Mouse (Mus musculus): ENCODE data around the gene Alpk1. TPM values are rescaled to one million over a fixed set of nuclear protein-coding genes. Genes with fewer than 3 reads are reported as not detected.
A peak's percentile ranks its signal among the peaks of the same experiment; 100 is the strongest.

Gene Alpk1
- polyA plus RNA-seq, 1 experiment from 2014 or later: 0.80 TPM

GRCm38 (mm10) chr3:127651742-127652653 lies 128.3 kb downstream of the Alpk1 start:
- no peaks in the 10 kb centered on the region for H3K36me3 ChIP-seq
- H3K4me1 ChIP-seq: no peaks in the 10 kb centered on the region
- ATAC-seq (ENCODE audit: low FRiP score, low read depth): no peak
- 47% methylated on average over 7 of the region's 7 CpGs for WGBS
- H3K27ac ChIP-seq: no peak overlapping the region
- H3K9me3 ChIP-seq: no peaks in the 10 kb centered on the region
- no peak overlapping the region for H3K4me3 ChIP-seq
- H3K4me2 ChIP-seq (replicated peaks): no peak overlapping the region
- peaks cover 20% of the 10 kb centered on the region for H3K27me3 ChIP-seq
- H3K9ac ChIP-seq: no peak overlapping the region

GRCm38 (mm10) chr3:127646156-127646825 lies 134.0 kb downstream of the Alpk1 start:
- no peak overlapping the region for H3K9ac ChIP-seq
- no peak overlapping the region for H3K27ac ChIP-seq
- no peaks in the 10 kb centered on the region for H3K9me3 ChIP-seq
- no peak for ATAC-seq (ENCODE audit: low FRiP score, low read depth)
- no peak overlapping the region; the same call in 1 of the 2 replicates for H3K4me2 ChIP-seq (replicated peaks)
- 32% methylated on average over 18 of the region's 18 CpGs for WGBS
- H3K36me3 ChIP-seq: no peaks in the 10 kb centered on the region
- no peaks in the 10 kb centered on the region; the same call in 1 of the 2 replicates for H3K4me1 ChIP-seq
- H3K27me3 ChIP-seq: peaks cover 73% of the 10 kb centered on the region
- H3K4me3 ChIP-seq: no peak overlapping the region

- no peak for ATAC-seq (ENCODE audit: low FRiP score, low read depth)
- H3K4me2 ChIP-seq (replicated peaks): no peak overlapping the region
- no peak overlapping the region for H3K4me3 ChIP-seq
- 3% methylated on average over 5 of the region's 5 CpGs for WGBS
- peaks cover 100% of the 10 kb centered on the region for H3K27me3 ChIP-seq
- H3K4me1 ChIP-seq: peaks cover 14% of the 10 kb centered on the region
- H3K27ac ChIP-seq: no peak overlapping the region
- H3K9ac ChIP-seq: no peak overlapping the region
- H3K9me3 ChIP-seq: no peaks in the 10 kb centered on the region
- no peaks in the 10 kb centered on the region for H3K36me3 ChIP-seq
Measured at GRCm38 (mm10) chr3:127642211-127642610, 138.1 kb downstream of the Alpk1 start.

GRCm38 (mm10) chr3:127640762-127641700 lies 139.3 kb downstream of the Alpk1 start:
- no peaks in the 10 kb centered on the region for H3K36me3 ChIP-seq
- 4% methylated on average over 37 of the region's 37 CpGs for WGBS

GRCm38 (mm10) chr3:127639875-127640761 lies 140.2 kb downstream of the Alpk1 start:
- Histone ChIP-seq H3K4me3 (0 out of 2 replicates have a peak overlapping the region, but pooled peaks have one; percentile 7), H3K27me3 (peaks cover 97% of the 10 kb centered on the region), H3K36me3 (no peaks in the 10 kb centered on the region), H3K4me1 (peaks cover 14% of the 10 kb centered on the region; the same call in 1 of the 2 replicates), H3K9ac (no peak overlapping the region), H3K9me3 (no peaks in the 10 kb centered on the region), H3K27ac (no peak overlapping the region), H3K4me2 (replicated peaks) (no peak overlapping the region)
- WGBS: 1% methylated on average over 36 of the region's 36 CpGs
- ATAC-seq (ENCODE audit: low FRiP score, low read depth): peak; percentile 68

More at GRCm38 (mm10) chr3:127640762-127641700, 139.3 kb downstream of the Alpk1 start:
- H3K4me1 ChIP-seq: peaks cover 14% of the 10 kb centered on the region; the same call in 1 of the 2 replicates
- H3K27ac ChIP-seq: no peak overlapping the region
- H3K4me3 ChIP-seq: 0 out of 2 replicates have a peak overlapping the region, but pooled peaks have one; percentile 7
- H3K9me3 ChIP-seq: no peaks in the 10 kb centered on the region
- no peak overlapping the region for H3K9ac ChIP-seq
- H3K27me3 ChIP-seq: peaks cover 99% of the 10 kb centered on the region
- no peak for ATAC-seq (ENCODE audit: low FRiP score, low read depth)
- H3K4me2 ChIP-seq (replicated peaks): peak overlapping the region; percentile 38; the same call in 1 of the 2 replicates

GRCm38 (mm10) chr3:127634984-127635349 lies 145.4 kb downstream of the Alpk1 start:
- H3K27ac ChIP-seq: no peak overlapping the region
- 7% methylated on average over 3 of the region's 3 CpGs for whole genome bisulfite sequencing
- no peak overlapping the region for H3K4me3 ChIP-seq
- no peak overlapping the region for H3K9ac ChIP-seq
- H3K36me3 ChIP-seq: no peaks in the 10 kb centered on the region
- ATAC-seq (ENCODE audit: low FRiP score, low read depth): no peak
- peaks cover 97% of the 10 kb centered on the region for H3K27me3 ChIP-seq
- H3K9me3 ChIP-seq: no peaks in the 10 kb centered on the region
- peaks cover 29% of the 10 kb centered on the region for H3K4me1 ChIP-seq
- H3K4me2 ChIP-seq (replicated peaks): no peak overlapping the region

GRCm38 (mm10) chr3:127634101-127634983 lies 146.0 kb downstream of the Alpk1 start:
- no peaks in the 10 kb centered on the region for H3K9me3 ChIP-seq
- ATAC-seq (ENCODE audit: low FRiP score, low read depth): peak; percentile 76
- H3K27me3 ChIP-seq: peaks cover 97% of the 10 kb centered on the region
- H3K4me1 ChIP-seq: peaks cover 26% of the 10 kb centered on the region
- WGBS: 0% methylated on average over 58 of the region's 58 CpGs
- peak overlapping the region; percentile 75 for H3K4me2 ChIP-seq (replicated peaks)
- H3K4me3 ChIP-seq: peak overlapping the region; percentile 44
- no peaks in the 10 kb centered on the region for H3K36me3 ChIP-seq
- no peak overlapping the region for H3K9ac ChIP-seq
- H3K27ac ChIP-seq: no peak overlapping the region

GRCm38 (mm10) chr3:127633080-127634032 lies 147.0 kb downstream of the Alpk1 start, which contains the start of gene Neurog2:
TSS of gene Neurog2 (plus strand) at chr3:127633135.
- peak within 1 kb of the TSS; percentile 35; the same call in 1 of the 2 replicates for H3K9ac ChIP-seq
- peak within 1 kb of the TSS; percentile 44 for H3K4me3 ChIP-seq
- peaks cover 32% of the 10 kb centered on the region for H3K4me1 ChIP-seq
- under 1% methylated on average over 92 of the region's 92 CpGs for WGBS
- peak; percentile 20; the same call in 1 of the 2 replicates for ATAC-seq (ENCODE audit: low FRiP score, low read depth)
- H3K36me3 ChIP-seq: no peaks in the 10 kb centered on the region
- H3K27me3 ChIP-seq: peaks cover 95% of the 10 kb centered on the region
- no peaks in the 10 kb centered on the region for H3K9me3 ChIP-seq
- peak within 1 kb of the TSS; percentile 75 for H3K4me2 ChIP-seq (replicated peaks)
- no peak within 1 kb of the TSS for H3K27ac ChIP-seq

GRCm38 (mm10) chr3:127632531-127632930 lies 147.8 kb downstream of the Alpk1 start:
- H3K4me3 ChIP-seq: peak overlapping the region; percentile 44
- no peak overlapping the region for H3K9ac ChIP-seq
- no peaks in the 10 kb centered on the region for H3K9me3 ChIP-seq
- 1% methylated on average over 28 of the region's 32 CpGs for WGBS
- peaks cover 40% of the 10 kb centered on the region for H3K4me1 ChIP-seq
- H3K27me3 ChIP-seq: peaks cover 95% of the 10 kb centered on the region
- 0 out of 2 replicates have a peak, but pooled peaks have one; percentile 30 for ATAC-seq (ENCODE audit: low FRiP score, low read depth)
- H3K27ac ChIP-seq: no peak overlapping the region
- peak overlapping the region; percentile 75 for H3K4me2 ChIP-seq (replicated peaks)
- no peaks in the 10 kb centered on the region for H3K36me3 ChIP-seq
